Mouse (Mus musculus) embryonic facial prominence, embryonic 11.5 days (tissue): ENCODE measurements around the gene Ppp2r3a. TPM values are rescaled to one million over a fixed set of nuclear protein-coding genes. Genes with fewer than 3 reads are reported as not detected.

Experiments
- ATAC-seq: fragments of 200-750 bp; cut with Nextera tagmentation; replicated peaks from 2 replicates; pipeline ENCODE4 v1.8.0; 2017; ENCODE audit warnings: low read depth; ENCODE audit not compliant: insufficient number of reproducible peaks, low FRiP score, low TSS enrichment
- DNase-seq: peaks from one replicate; pipeline ENCODE4 v3.0.0-alpha.2; 2015; ENCODE audit warnings: low spot score
- H3K27ac ChIP-seq: fragments of 300-500 bp; sonication (generic); replicated peaks from 2 replicates; pipeline ENCODE4 v1.5.1; 2014; ENCODE audit warnings: mild to moderate bottlenecking, low read depth, low read length, control low read depth
- H3K27me3 ChIP-seq: fragments of 300-500 bp; sonication (generic); 2 replicates; pipeline ENCODE4 v1.6.1; 2014; ENCODE audit warnings: mild to moderate bottlenecking, low read length, moderate library complexity, mixed read lengths; ENCODE audit not compliant: control insufficient read depth, insufficient read depth
- H3K36me3 ChIP-seq: fragments of 300-500 bp; sonication (generic); replicated peaks from 2 replicates; pipeline ENCODE4 v1.6.1; 2014; ENCODE audit warnings: low read depth, mild to moderate bottlenecking, low read length, moderate library complexity, mixed read lengths; ENCODE audit not compliant: control insufficient read depth, insufficient read depth
- H3K4me1 ChIP-seq: fragments of 300-500 bp; sonication (generic); 2 replicates; pipeline ENCODE4 v1.6.1; 2014; ENCODE audit warnings: low read length, mixed read lengths; ENCODE audit not compliant: control insufficient read depth, insufficient read depth
- H3K4me2 ChIP-seq: fragments of 300-500 bp; sonication (generic); 2 replicates; pipeline ENCODE4 v1.6.1; 2014; ENCODE audit warnings: low read depth, mild to moderate bottlenecking, control low read depth, low read length, moderate library complexity
- H3K4me3 ChIP-seq: fragments of 300-500 bp; sonication (generic); 2 replicates; pipeline ENCODE4 v1.5.1; 2014; ENCODE audit warnings: low read depth, low read length, control low read depth
- H3K9ac ChIP-seq: fragments of 300-500 bp; sonication (generic); replicated peaks from 2 replicates; pipeline ENCODE4 v1.6.1; 2014; ENCODE audit warnings: mild to moderate bottlenecking, control low read depth, low read length
- H3K9me3 ChIP-seq: fragments of 300-500 bp; sonication (generic); replicated peaks from 2 replicates; pipeline ENCODE4 v1.6.1; 2016; ENCODE audit warnings: mild to moderate bottlenecking, low read length, inconsistent platforms, mixed read lengths; ENCODE audit not compliant: control insufficient read depth
- WGBS: fragments of 180-500 bp; shearing (Covaris S2); extraction: QIAGEN DNeasy Blood & Tissue Kit; methylation state at CpG from one replicate; pipeline ENCODE4 v1.1.7; 2014; 5-methylcytosine and 5-hydroxymethylcytosine counted together
- polyA plus RNA-seq: library from polyadenylated mRNA; unstranded; fragments of >200 nt; fragmentation: Nextera tagmentation; extraction: Ambion mirVana; gene quantifications from 2 replicates; pipeline ENCODE4 v1.2.1, GENCODE M21; 2014

The Ppp2r3a gene
- polyA plus RNA-seq, 1 experiment from 2014 or later, result 17.3 TPM

DNA sequence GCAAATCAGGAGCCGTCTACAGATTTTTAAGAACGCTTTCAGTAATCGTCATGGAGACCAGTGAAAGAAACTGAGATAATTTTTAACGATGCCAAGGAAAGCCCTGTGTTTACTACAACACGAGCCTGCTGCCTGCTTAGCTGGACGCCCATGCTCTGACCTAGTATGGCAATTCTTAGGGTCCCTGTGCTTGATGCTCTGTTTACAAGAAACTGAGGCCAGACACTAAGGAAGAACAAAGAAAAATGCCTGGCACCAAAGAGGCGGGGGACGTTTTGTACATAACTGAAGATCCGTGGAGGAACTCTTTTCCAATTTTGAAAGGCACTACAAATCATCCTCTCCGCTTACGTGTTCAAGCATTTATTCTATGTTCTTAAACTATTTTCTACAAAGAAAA, 1.1 kb downstream of the Ppp2r3a start:
- H3K36me3 ChIP-seq, result no peaks in the 10 kb centered on the region
- peak overlapping the region; percentile 79 for H3K9ac ChIP-seq
- peak overlapping the region; percentile 77 for H3K4me3 ChIP-seq
- H3K27me3 ChIP-seq, result no peaks in the 10 kb centered on the region
- H3K27ac ChIP-seq, result no peak overlapping the region
- no peaks in the 10 kb centered on the region for H3K9me3 ChIP-seq
- H3K4me2 ChIP-seq, result peak overlapping the region; percentile 56
- 11% methylated on average over 11 of the region's 11 CpGs for WGBS
- DNase-seq (peak; percentile 35), ATAC-seq (no peak)
- H3K4me1 ChIP-seq, result no peaks in the 10 kb centered on the region; the same call in 1 of the 2 replicates

DNA sequence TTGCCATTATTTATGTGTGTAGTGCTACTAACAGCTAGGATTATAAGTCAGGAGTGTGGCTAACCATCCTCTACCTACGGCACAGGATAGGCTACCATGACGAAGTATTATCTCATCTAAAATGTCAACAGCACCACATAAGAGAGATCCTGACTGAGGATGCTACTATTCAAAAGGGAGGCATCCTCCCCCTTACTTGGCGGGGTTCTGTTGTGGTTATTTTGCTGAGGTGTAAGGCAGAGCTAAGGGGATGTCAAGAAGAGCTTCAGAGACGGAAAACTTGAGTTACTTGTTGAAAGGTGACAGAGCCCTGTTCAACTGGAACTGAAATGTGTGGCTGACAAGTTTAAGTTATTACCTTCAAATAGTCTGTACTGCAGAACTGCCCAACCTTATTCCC, 2.0 kb downstream of the Ppp2r3a start:
- H3K36me3 ChIP-seq, result no peaks in the 10 kb centered on the region
- H3K9me3 ChIP-seq, result no peaks in the 10 kb centered on the region
- H3K9ac ChIP-seq, result no peak overlapping the region
- H3K4me3 ChIP-seq, result no peak overlapping the region
- ATAC-seq (no peak), DNase-seq (no peak)
- no peak overlapping the region for H3K4me2 ChIP-seq
- H3K27ac ChIP-seq, result no peak overlapping the region
- no peaks in the 10 kb centered on the region; the same call in 1 of the 2 replicates for H3K4me1 ChIP-seq
- H3K27me3 ChIP-seq, result no peaks in the 10 kb centered on the region
- 83% methylated on average over 4 of the region's 4 CpGs for WGBS

DNA sequence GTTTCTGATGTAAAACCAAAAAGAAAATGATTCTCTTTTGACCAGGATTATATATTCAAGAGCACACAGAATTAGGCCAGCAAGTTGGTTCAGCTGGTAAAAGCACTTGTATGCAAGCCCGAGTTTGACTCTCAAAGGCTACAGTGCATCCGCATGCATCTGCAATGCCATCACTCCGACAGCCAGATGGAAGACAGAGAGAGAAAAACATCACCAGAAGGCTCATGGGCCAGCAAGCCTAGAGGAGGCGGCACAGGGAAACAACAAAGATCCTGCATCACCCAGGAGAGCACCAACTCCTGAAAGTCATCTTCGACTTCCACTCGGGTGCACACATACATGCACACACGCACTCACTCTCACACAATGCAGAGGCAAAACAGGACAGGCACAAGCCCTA, 4.1 kb downstream of the Ppp2r3a start:
- Histone ChIP-seq H3K9me3 (no peaks in the 10 kb centered on the region), H3K4me2 (no peak overlapping the region), H3K27me3 (no peaks in the 10 kb centered on the region), H3K4me3 (no peak overlapping the region), H3K4me1 (no peaks in the 10 kb centered on the region; the same call in 1 of the 2 replicates), H3K36me3 (no peaks in the 10 kb centered on the region), H3K27ac (no peak overlapping the region), H3K9ac (no peak overlapping the region)
- 82% methylated on average over 7 of the region's 7 CpGs for WGBS
- no peak for ATAC-seq
- DNase-seq, result no peak

DNA sequence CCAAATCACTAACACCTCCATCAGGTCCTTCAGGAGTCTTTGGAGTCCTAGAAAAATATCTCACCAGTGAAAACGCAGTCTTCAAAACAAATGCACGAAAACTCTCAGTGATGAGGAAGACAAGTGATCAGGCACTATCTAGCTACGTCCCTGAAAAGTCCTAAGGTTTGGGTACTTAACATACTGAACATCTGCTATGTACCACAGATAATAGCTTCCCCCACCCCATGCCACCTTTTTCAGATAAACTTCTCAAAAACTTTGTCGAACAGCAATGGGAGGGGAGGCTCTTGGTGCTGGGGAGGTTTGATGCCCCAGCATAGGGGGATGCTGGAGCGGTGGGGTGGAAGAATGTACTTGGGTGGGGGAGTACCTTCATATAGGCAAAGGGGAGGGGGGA, 6.1 kb downstream of the Ppp2r3a start:
- Histone ChIP-seq H3K4me1 (no peaks in the 10 kb centered on the region; the same call in 1 of the 2 replicates), H3K9me3 (no peaks in the 10 kb centered on the region), H3K9ac (no peak overlapping the region), H3K4me2 (no peak overlapping the region), H3K27me3 (no peaks in the 10 kb centered on the region), H3K4me3 (no peak overlapping the region), H3K36me3 (no peaks in the 10 kb centered on the region), H3K27ac (no peak overlapping the region)
- ATAC-seq (no peak), DNase-seq (no peak)
- WGBS, result 91% methylated on average over 5 of the region's 5 CpGs

DNA sequence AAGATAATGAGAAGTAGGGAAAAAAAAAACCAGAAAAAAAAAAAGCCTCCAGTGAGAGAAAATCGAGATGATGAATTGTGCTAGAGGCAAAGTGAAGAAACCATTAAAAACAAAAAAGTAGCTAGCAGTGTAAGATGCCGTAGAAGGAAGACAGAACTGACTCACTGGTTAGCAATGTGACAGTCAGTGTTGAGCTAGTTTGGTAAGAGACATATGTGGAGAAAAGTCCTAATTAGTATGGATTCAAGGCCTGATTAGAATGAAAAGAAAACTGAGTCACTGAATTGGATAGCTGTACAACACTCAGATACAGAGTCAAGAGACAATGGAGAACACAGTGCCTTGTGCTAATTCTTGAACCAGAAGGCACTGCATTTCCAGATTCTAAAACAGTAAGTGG, 7.9 kb downstream of the Ppp2r3a start:
- Histone ChIP-seq H3K4me2 (no peak overlapping the region), H3K36me3 (no peaks in the 10 kb centered on the region), H3K4me3 (no peak overlapping the region), H3K4me1 (no peaks in the 10 kb centered on the region), H3K9ac (no peak overlapping the region), H3K27me3 (no peaks in the 10 kb centered on the region), H3K27ac (no peak overlapping the region), H3K9me3 (no peaks in the 10 kb centered on the region)
- ATAC-seq, result no peak
- 66% methylated on average over 2 of the region's 2 CpGs for WGBS
- DNase-seq, result no peak

DNA sequence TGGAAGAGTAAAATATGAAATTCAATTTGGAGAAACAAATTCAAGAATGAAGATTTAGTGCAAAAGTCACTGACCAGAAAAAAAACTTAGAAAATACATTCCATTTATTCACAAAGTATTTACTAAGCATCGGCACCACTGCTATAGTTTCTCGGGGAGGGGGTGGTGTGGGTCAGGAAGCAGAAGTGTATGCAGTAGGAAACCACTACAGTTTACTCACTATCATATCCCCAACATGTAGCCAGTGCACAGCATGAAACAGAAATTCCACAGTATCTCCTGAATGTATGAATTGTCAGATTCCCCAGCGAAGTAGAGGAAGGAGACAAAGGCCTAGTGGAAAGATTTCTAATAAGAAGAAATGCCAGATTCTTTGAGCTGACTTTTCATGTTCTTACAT, 11.4 kb downstream of the Ppp2r3a start:
- Histone ChIP-seq H3K4me3 (no peak overlapping the region), H3K9me3 (no peaks in the 10 kb centered on the region), H3K4me1 (no peaks in the 10 kb centered on the region), H3K27ac (no peak overlapping the region), H3K36me3 (no peaks in the 10 kb centered on the region), H3K4me2 (no peak overlapping the region), H3K27me3 (no peaks in the 10 kb centered on the region), H3K9ac (no peak overlapping the region)
- no peak for DNase-seq
- WGBS, result 86% methylated on average over 3 of the region's 3 CpGs
- no peak for ATAC-seq

DNA sequence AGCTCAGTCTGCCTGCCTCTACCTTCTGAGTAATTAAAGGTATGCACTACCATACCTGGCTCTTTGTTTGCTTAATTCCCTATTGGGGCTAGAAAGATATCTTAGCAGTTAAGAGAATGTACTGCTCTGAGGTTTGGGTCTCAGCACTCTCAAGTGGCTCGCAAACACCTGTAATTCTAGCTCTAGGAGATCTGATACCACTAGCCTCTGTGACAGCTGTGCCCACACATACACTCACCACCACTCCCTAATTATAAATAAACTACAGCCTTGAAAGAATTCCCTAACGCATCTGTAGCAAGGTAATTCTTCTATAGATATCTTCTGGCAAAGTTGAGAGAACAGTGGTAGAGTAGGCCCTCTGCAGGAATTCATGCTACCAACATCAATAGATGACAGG, 15.8 kb downstream of the Ppp2r3a start:
- Histone ChIP-seq H3K4me2 (no peak overlapping the region), H3K36me3 (no peaks in the 10 kb centered on the region), H3K27me3 (no peaks in the 10 kb centered on the region), H3K4me3 (no peak overlapping the region), H3K9ac (no peak overlapping the region), H3K9me3 (no peaks in the 10 kb centered on the region), H3K27ac (no peak overlapping the region), H3K4me1 (no peaks in the 10 kb centered on the region)
- no peak for DNase-seq
- 63% methylated on average over 2 of the region's 2 CpGs for WGBS
- ATAC-seq, result no peak

DNA sequence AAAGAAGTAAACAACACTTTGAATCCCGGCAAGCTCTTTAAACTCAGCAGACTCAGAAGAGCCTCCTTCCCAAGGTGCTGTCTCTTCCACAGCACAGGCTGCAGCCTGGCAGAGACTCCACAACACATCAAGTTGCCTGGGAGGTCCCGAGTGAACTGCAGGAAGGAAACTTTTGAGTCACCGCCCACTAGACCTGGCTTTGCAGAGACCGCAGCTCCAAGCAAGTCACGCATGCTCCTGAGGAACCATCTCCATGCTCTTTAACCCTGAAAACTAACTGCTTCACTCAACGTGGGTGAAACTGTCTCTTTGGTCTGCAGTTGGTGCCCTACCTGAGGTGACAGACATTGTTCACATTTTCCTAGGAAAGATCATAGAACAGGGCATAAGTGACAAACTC, 19.6 kb downstream of the Ppp2r3a start:
- H3K9ac ChIP-seq, result no peak overlapping the region
- H3K27me3 ChIP-seq, result no peaks in the 10 kb centered on the region
- no peaks in the 10 kb centered on the region for H3K4me1 ChIP-seq
- H3K9me3 ChIP-seq, result no peaks in the 10 kb centered on the region
- no peak overlapping the region for H3K4me2 ChIP-seq
- 70% methylated on average over 6 of the region's 6 CpGs for WGBS
- no peak overlapping the region for H3K4me3 ChIP-seq
- ATAC-seq (no peak), DNase-seq (no peak)
- no peak overlapping the region for H3K27ac ChIP-seq
- H3K36me3 ChIP-seq, result no peaks in the 10 kb centered on the region
